Mouse (Mus musculus) erythroid progenitor cell, adult 5-6 weeks (primary cell): ENCODE results near the gene Themis3. TPM values are rescaled to one million over a fixed set of nuclear protein-coding genes. Genes with fewer than 3 reads are reported as not detected.

ENCODE experiments used
- total RNA-seq, 2 experiments: library from RNA; stranded (forward) in 1 of 2; stranded (reverse) in 1 of 2; fragments of 150-400 nt in 1 of 2; fragments of 186-747, 209-891 nt in 1 of 2; gene quantifications; 2 replicates each; pipeline versions ENCODE4 v1.2.3 to v1.2.4; 2015 to 2017; ENCODE audit warnings: low replicate concordance in 2 of 2

Gene Themis3
- total RNA-seq, 2 experiments from 2014 or later = not detected

Other genes starting within 250 kb of the Themis3 start
- gene Mtcl1, start 144.9 kb downstream of the Themis3 start, total RNA-seq (2015; ENCODE audit: low replicate concordance) = not detected in 2 replicates
- gene Mtcl1, start 144.9 kb downstream of the Themis3 start, total RNA-seq (2017; ENCODE audit: low replicate concordance) = not detected in 2 replicates
- gene Rab12, start 74.9 kb downstream of the Themis3 start, total RNA-seq (2015; ENCODE audit: low replicate concordance) = 10.5 and 13.3 TPM in 2 replicates
- gene Rab12, start 74.9 kb downstream of the Themis3 start, total RNA-seq (2017; ENCODE audit: low replicate concordance) = 7.7 and 8.5 TPM in 2 replicates